In the genomic region with DNA sequence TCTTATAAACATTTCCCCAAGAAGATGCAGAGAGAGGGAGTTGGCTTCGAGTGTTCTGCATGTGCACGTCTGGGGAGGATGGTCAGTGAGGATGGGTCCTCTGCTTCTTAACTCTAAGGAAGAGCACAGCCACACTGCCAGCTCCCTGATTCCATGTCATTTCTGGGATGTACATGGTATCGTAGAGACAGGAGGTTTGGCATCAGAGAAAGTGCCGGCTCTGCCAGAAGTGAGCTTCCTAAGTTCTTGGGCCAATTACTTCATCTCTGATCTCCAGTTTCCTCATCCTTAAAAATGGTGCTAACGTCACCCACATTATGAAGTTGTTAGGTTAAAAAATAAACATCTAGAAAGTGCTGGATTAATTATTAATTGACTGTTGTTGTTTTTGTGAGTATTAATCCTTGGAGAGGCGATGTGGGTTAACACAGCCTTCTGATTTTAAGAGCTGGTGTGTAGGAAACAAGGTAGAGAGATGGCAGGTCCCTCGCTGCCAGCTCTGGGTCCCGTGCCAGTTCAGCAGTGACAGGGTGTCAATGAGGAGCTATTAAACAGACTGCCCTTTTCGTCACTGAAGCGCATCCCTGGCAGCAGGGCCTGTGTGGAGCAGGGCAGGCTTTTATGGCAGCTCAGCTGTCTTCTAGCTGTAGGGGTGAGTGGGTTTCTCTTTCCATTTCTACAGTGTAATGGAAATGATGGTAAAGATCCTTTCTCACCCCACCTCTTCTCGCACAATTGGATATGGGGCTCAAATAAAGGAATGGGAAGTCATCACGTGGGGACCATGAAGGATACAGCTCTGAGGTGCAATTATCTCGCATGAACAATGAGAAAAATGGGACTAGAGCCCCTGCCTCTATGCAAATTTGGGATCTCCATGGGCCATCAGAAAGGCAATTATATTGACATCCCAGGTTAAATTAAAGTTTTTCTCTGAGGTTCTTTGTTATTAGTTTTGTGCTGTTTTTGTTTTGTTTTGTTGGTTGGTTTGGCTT, we compare ENCODE assay signal across 9 mouse cellular contexts.
DNase-seq lines count a peak whose midpoint lies in the region; ATAC-seq and TF ChIP-seq lines count a peak whose summit lies in the region.
"Had no signal": no experiment of that assay in that cellular context is flagged by ENCODE, and none has a peak within 500 bp of the region (broad histone marks: within the 10 kb centered on the region; RNA-seq: fewer than 3 reads in every experiment).

No protein-coding gene starts in this region.

- peaks cover 22% of the 10 kb centered on the region for H3K4me1 ChIP-seq in hindbrain, embryonic 14.5 days (replicated peaks; ENCODE audit: control insufficient read depth, insufficient read depth, low read length)
- H3K4me1 ChIP-seq in stomach, postnatal 0 days (replicated peaks; ENCODE audit: control insufficient read depth, insufficient read depth), result no peaks in the 10 kb centered on the region

- WGBS in hindbrain, embryonic 14.5 days, result 52% methylated on average over 13 of the region's 13 CpGs
- 77% methylated on average over 13 of the region's 13 CpGs for WGBS in stomach, postnatal 0 days

- no peak overlapping the region for H3K4me2 ChIP-seq in hindbrain, embryonic 14.5 days (replicated peaks)
- no peak overlapping the region for H3K4me2 ChIP-seq in stomach, postnatal 0 days (replicated peaks; ENCODE audit: low read depth)
- H3K4me2 ChIP-seq: liver, embryonic 11.5 days had no signal

- peak overlapping the region; percentile 54 for H3K27ac ChIP-seq in hindbrain, embryonic 14.5 days
- no peak overlapping the region for H3K27ac ChIP-seq in stomach, postnatal 0 days (replicated peaks)

- peak; percentile 92 for DNase-seq in brain, embryonic 14.5 days (ENCODE audit: low read depth)
- peak; percentile 7 for DNase-seq in cerebellum, adult 8-10 months
- DNase-seq in hindbrain, embryonic 14.5 days (ENCODE audit: low spot score), result no peak
- DNase-seq in kidney, postnatal 4 days, result peak; percentile 26 to 49
- DNase-seq in stomach, postnatal 0 days (ENCODE audit: low spot score), result no peak
- no peak for DNase-seq in urinary bladder, postnatal 10 days (ENCODE audit: low spot score)
- no peak for DNase-seq in T-cell, adult 2 months (ENCODE audit: low spot score)
- DNase-seq: right cerebral cortex, postnatal 25 days had no signal

- ATAC-seq in hindbrain, embryonic 14.5 days (ENCODE audit: low FRiP score), result peak; percentile 74
- ATAC-seq in stomach, postnatal 0 days (ENCODE audit: low FRiP score, low TSS enrichment), result no peak

- no peak overlapping the region for H3K4me3 ChIP-seq in hindbrain, embryonic 14.5 days (replicated peaks; ENCODE audit: low read length)
- no peak overlapping the region for H3K4me3 ChIP-seq in stomach, postnatal 0 days (ENCODE audit: low read depth, low read length)

- no peak for TF ChIP-seq POLR2A in brain, embryonic 14.5 days (IDR thresholded peaks at IDR 0.05; ENCODE audit: borderline replicate concordance, extremely low read depth, insufficient read depth, insufficient read length, poor library complexity, severe bottlenecking)

- no peaks in the 10 kb centered on the region for H3K36me3 ChIP-seq in hindbrain, embryonic 14.5 days (replicated peaks; ENCODE audit: control insufficient read depth, insufficient read depth)
- no peaks in the 10 kb centered on the region for H3K36me3 ChIP-seq in stomach, postnatal 0 days (ENCODE audit: control insufficient read depth, insufficient read depth, low read length)

- no peak for TF ChIP-seq EP300 in stomach, postnatal 0 days (optimal IDR thresholded peaks at IDR 0.05)

- TF ChIP-seq CTCF in brain, embryonic 14.5 days (IDR thresholded peaks at IDR 0.05; ENCODE audit: borderline replicate concordance, extremely low read depth, insufficient read depth, insufficient read length), result no peak
- TF ChIP-seq CTCF in stomach, postnatal 0 days (IDR thresholded peaks at IDR 0.05; ENCODE audit: low read depth), result no peak

- H3K9ac ChIP-seq in hindbrain, embryonic 14.5 days, result no peak overlapping the region
- no peak overlapping the region for H3K9ac ChIP-seq in stomach, postnatal 0 days (ENCODE audit: low read length)

- H3K9me3 ChIP-seq in hindbrain, embryonic 14.5 days (ENCODE audit: control insufficient read depth, low read length), result no peaks in the 10 kb centered on the region
- H3K9me3 ChIP-seq in stomach, postnatal 0 days (ENCODE audit: control insufficient read depth, low read length), result no peaks in the 10 kb centered on the region

- no peaks in the 10 kb centered on the region for H3K27me3 ChIP-seq in hindbrain, embryonic 14.5 days (ENCODE audit: control insufficient read depth, insufficient read depth, low read length)
- H3K27me3 ChIP-seq in stomach, postnatal 0 days (ENCODE audit: control insufficient read depth, insufficient read depth, low read length), result no peaks in the 10 kb centered on the region

Comparison
In these comparisons a context has a peak if more than half of its experiments do, and no peak if none do; other contexts are left out.
1. DNase-seq: peak in brain, embryonic 14.5 days (single experiment), cerebellum, adult 8-10 months (single experiment) and kidney, postnatal 4 days (2 of 2); none in hindbrain, embryonic 14.5 days (single experiment), stomach, postnatal 0 days (single experiment), urinary bladder, postnatal 10 days (single experiment) and T-cell, adult 2 months (single experiment).